Mouse (Mus musculus): Measurements from ENCODE around the gene Nadsyn1. TPM values are rescaled to one million over a fixed set of nuclear protein-coding genes. Genes with fewer than 3 reads are reported as not detected.

The Nadsyn1 gene
- total RNA-seq, 1 experiment from 2014 or later = 13.6 TPM

GRCm38 (mm10) chr7:143808909-143809308 is 13.7 kb downstream of the Nadsyn1 start:
- ATAC-seq (replicated peaks; ENCODE audit: low read depth, poor library complexity, severe bottlenecking) = peak; percentile 67

- no peak for ATAC-seq (replicated peaks; ENCODE audit: low read depth, poor library complexity, severe bottlenecking)
These were observed 17.4 kb downstream of the Nadsyn1 start for GRCm38 (mm10) chr7:143805199-143805624.

- no peak for ATAC-seq (replicated peaks; ENCODE audit: low read depth, poor library complexity, severe bottlenecking)
These were observed 21.2 kb downstream of the Nadsyn1 start for GRCm38 (mm10) chr7:143801195-143802065.

- no peak for ATAC-seq (replicated peaks; ENCODE audit: low read depth, poor library complexity, severe bottlenecking)
These were observed 21.9 kb downstream of the Nadsyn1 start for GRCm38 (mm10) chr7:143800770-143801169.

GRCm38 (mm10) chr7:143798783-143799182 is 23.9 kb downstream of the Nadsyn1 start:
- peak; percentile 46; the same call in 1 of the 2 replicates for ATAC-seq (replicated peaks; ENCODE audit: low read depth, poor library complexity, severe bottlenecking)

- ATAC-seq (replicated peaks; ENCODE audit: low read depth, poor library complexity, severe bottlenecking) = peak; percentile 87
These were observed 29.5 kb downstream of the Nadsyn1 start for GRCm38 (mm10) chr7:143793121-143793520.

GRCm38 (mm10) chr7:143792336-143792985 is 30.2 kb downstream of the Nadsyn1 start:
- no peak for ATAC-seq (replicated peaks; ENCODE audit: low read depth, poor library complexity, severe bottlenecking)

GRCm38 (mm10) chr7:143783996-143784829 is 38.4 kb downstream of the Nadsyn1 start, which contains the start of gene Mrgpre:
Gene Mrgpre (minus strand): TSS chr7:143784500.
- peak; percentile 57 for ATAC-seq (replicated peaks; ENCODE audit: low read depth, poor library complexity, severe bottlenecking)

GRCm38 (mm10) chr7:143783378-143783995 is 39.2 kb downstream of the Nadsyn1 start:
- ATAC-seq (replicated peaks; ENCODE audit: low read depth, poor library complexity, severe bottlenecking) = peak; percentile 7; the same call in 1 of the 2 replicates

- no peak for ATAC-seq (replicated peaks; ENCODE audit: low read depth, poor library complexity, severe bottlenecking)
These were observed 45.3 kb downstream of the Nadsyn1 start for GRCm38 (mm10) chr7:143777375-143777774.

- ATAC-seq (replicated peaks; ENCODE audit: low read depth, poor library complexity, severe bottlenecking) = no peak
These were observed 46.5 kb downstream of the Nadsyn1 start for GRCm38 (mm10) chr7:143776137-143776536.

- ATAC-seq (replicated peaks; ENCODE audit: low read depth, poor library complexity, severe bottlenecking) = no peak
These were observed 53.2 kb downstream of the Nadsyn1 start for GRCm38 (mm10) chr7:143769461-143769860.

- ATAC-seq (replicated peaks; ENCODE audit: low read depth, poor library complexity, severe bottlenecking) = no peak
These were observed 54.4 kb downstream of the Nadsyn1 start for GRCm38 (mm10) chr7:143768267-143768666.

- ATAC-seq (replicated peaks; ENCODE audit: low read depth, poor library complexity, severe bottlenecking) = no peak
These were observed 55.8 kb downstream of the Nadsyn1 start, which contains the start of gene Mrgprg for GRCm38 (mm10) chr7:143766893-143767292. Gene Mrgprg (minus strand): TSS chr7:143766993.

GRCm38 (mm10) chr7:143764876-143765530 is 57.6 kb downstream of the Nadsyn1 start:
- ATAC-seq (replicated peaks; ENCODE audit: low read depth, poor library complexity, severe bottlenecking) = peak; percentile 26; the same call in 1 of the 2 replicates

GRCm38 (mm10) chr7:143763794-143764193 is 58.9 kb downstream of the Nadsyn1 start:
- peak; percentile 77 for ATAC-seq (replicated peaks; ENCODE audit: low read depth, poor library complexity, severe bottlenecking)

- no peak for ATAC-seq (replicated peaks; ENCODE audit: low read depth, poor library complexity, severe bottlenecking)
These were observed 63.7 kb downstream of the Nadsyn1 start for GRCm38 (mm10) chr7:143758956-143759355.

- no peak for ATAC-seq (replicated peaks; ENCODE audit: low read depth, poor library complexity, severe bottlenecking)
These were observed 65.0 kb downstream of the Nadsyn1 start for GRCm38 (mm10) chr7:143757696-143758095.

GRCm38 (mm10) chr7:143757027-143757390 is 65.6 kb downstream of the Nadsyn1 start:
- peak; percentile 85 for ATAC-seq (replicated peaks; ENCODE audit: low read depth, poor library complexity, severe bottlenecking)
